Mouse (Mus musculus): ENCODE measurements around the gene Aqp6. TPM values are rescaled to one million over a fixed set of nuclear protein-coding genes. Genes with fewer than 3 reads are reported as not detected.
A peak's percentile ranks its signal among the peaks of the same experiment; 100 is the strongest.

The Aqp6 gene
- 0.56 and 0.84 TPM in 2 replicates for polyA plus RNA-seq (2012; rRNA removed)

- DNase-seq (ENCODE audit: extremely low spot score in 1 of 2, low spot score in 1 of 2) = no peak
Measured at GRCm38 (mm10) chr15:99600986-99601822, at the start of gene Aqp6. Aqp6 (plus strand) TSS chr15:99601400.

GRCm38 (mm10) chr15:99553767-99554166 lies 47.4 kb upstream of the Aqp6 start:
- no peak for DNase-seq (ENCODE audit: extremely low spot score in 1 of 2, low spot score in 1 of 2)

DNA sequence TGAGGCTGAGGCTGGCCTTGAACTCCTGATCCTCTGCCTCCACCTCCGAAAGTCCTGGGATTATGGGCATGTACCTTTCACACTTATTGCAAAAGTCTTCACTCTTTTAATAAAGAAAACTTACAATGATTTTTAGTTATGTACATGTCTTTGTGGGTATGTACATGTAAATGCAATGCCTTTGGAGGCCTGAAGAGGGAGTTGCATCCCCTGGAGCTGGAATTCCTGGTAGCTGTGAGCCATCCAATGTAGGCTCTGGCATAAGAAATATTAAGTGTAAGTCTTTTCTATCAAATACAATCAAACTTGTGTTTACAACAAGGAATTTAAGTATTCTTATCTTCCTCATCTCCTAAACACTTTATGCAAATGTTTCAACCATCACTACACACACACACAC lies 42.3 kb upstream of the Aqp6 start:
- DNase-seq (ENCODE audit: extremely low spot score in 1 of 2, low spot score in 1 of 2) = no peak

GRCm38 (mm10) chr15:99560246-99560645 lies 41.0 kb upstream of the Aqp6 start:
- no peak for DNase-seq (ENCODE audit: extremely low spot score in 1 of 2, low spot score in 1 of 2)

- no peak for DNase-seq (ENCODE audit: extremely low spot score in 1 of 2, low spot score in 1 of 2)
Measured at GRCm38 (mm10) chr15:99567371-99567770, 33.8 kb upstream of the Aqp6 start.

GRCm38 (mm10) chr15:99568682-99569081 lies 32.5 kb upstream of the Aqp6 start:
- no peak for DNase-seq (ENCODE audit: extremely low spot score in 1 of 2, low spot score in 1 of 2)

DNA sequence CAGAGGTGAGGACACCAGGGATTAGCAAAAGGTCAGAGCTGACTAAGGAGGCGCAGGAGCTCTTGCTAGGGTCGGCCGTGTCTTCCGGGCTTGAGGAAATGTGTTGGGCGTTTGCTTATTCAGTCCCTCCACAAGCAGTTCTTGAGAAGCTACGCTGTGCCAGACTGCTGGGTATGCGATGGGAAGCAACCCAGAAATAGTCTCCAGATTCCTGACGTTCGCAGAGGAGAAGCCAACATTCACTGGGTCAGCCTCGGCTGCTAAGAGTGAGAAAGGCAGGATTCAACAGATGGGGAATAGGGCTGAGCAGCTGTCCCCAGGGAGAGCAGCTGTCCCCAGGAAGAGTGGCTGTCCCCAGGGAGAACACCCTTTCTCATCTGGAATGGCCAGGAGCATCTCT lies 32.1 kb upstream of the Aqp6 start:
- peak in 1 of 2 experiments; percentile 56 for DNase-seq (ENCODE audit: extremely low spot score in 1 of 2, low spot score in 1 of 2)

- DNase-seq (ENCODE audit: extremely low spot score in 1 of 2, low spot score in 1 of 2) = no peak
Measured at GRCm38 (mm10) chr15:99578802-99579485, 22.3 kb upstream of the Aqp6 start, which contains the start of gene Aqp2. Aqp2 (plus strand) TSS chr15:99579055.

DNA sequence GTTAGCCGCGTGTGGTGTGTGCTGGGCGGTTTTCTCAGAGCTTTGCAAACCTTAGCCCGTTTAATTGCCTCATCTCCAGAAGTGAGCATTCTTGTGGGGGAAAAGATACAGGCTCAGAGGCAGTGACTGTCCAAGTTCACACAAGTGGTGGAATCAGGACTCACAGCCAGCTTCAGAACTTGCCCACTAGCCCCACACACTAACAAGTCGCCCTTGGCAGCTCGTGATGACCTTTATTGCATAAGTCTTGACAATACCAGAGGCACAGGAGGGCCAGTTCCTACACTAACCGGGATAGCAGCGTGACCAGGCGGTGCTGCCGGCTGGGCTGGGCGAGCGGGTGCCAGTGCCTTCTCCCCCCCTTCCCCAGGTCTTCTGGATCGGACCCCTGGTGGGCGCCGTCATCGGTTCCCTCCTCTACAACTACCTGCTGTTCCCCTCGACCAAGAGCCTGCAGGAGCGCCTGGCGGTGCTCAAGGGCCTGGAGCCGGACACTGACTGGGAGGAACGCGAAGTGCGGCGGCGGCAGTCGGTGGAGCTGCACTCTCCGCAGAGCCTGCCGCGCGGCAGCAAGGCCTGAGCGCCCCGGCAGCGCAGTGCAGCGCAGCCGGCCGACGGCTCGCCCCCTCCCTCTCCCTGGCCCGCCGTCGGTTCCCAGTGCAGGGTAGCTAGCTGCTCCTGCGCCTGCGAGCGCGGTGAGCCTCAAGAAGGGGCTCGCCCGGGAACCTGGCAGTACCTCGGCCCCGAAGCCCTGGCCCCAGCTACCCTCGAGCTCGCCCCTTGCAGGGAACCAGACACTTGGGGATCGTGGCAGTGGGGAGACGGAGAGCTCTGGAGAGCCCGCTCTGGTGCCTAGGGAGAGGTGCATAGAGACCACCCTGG lies 17.5 kb upstream of the Aqp6 start:
- DNase-seq (ENCODE audit: extremely low spot score in 1 of 2, low spot score in 1 of 2) = peak in 1 of 2 experiments; percentile 22

DNA sequence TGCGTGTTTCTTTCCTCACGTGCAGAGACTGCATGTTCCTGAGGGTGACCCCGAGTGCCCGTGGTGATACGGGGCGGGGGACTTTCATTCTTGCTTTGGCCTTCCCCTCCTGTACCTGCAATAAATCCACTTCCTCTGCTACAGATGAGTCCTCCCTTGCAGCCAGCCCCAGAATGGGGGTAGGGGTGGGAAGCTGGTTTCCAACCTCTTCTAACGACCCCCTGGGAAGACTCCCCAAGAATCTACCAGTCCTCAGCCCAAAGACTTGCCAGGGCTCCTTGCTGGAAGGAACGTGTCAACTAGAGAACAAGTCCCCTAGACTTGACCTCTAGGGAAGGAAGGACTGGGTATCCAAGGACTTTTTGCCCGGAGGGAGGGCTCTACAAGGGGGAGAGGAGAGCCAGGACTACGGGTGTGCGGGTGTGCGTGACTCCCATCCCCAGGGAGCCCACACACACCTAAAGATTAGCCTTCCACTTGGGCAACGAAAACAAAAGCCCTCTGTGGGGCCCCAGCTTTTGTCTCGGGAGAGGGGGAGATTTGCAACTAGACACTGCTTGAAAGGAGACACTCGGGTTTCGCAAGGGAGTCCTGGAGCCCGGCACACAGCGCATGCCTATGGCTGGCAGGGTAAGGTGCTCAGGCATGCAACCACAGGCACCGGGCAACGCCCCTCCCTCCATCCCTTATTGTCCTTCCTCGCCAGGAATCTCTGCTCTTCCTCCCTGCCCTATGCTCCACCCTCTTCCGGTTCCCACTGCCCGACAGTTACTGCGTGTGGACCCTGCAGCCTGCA lies 16.6 kb upstream of the Aqp6 start:
- DNase-seq (ENCODE audit: extremely low spot score in 1 of 2, low spot score in 1 of 2) = no peak

- no peak for DNase-seq (ENCODE audit: extremely low spot score in 1 of 2, low spot score in 1 of 2)
Measured at GRCm38 (mm10) chr15:99585741-99586140, 15.5 kb upstream of the Aqp6 start.

GRCm38 (mm10) chr15:99586525-99586924 lies 14.7 kb upstream of the Aqp6 start:
- DNase-seq (ENCODE audit: extremely low spot score in 1 of 2, low spot score in 1 of 2) = no peak

DNA sequence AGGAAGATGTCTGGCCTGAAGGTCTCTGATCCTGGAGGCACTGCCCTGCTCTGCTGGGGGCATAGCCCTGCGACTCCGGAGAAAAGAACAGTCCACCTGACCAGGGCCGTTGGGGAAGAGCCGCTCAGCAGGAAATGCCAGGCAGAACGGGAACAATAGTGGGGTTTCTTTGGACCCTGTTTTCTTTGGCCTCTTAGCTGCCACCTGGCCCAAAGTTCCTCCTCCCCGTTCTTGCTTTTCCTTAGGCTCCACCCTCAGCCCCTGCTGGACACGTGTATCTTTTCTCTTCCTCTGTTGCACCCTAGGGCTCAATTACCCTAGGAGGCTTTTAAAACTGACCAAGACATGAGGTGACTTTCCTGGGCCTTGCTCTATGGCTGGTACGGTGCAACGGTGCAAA lies 12.0 kb upstream of the Aqp6 start:
- no peak for DNase-seq (ENCODE audit: extremely low spot score in 1 of 2, low spot score in 1 of 2)

GRCm38 (mm10) chr15:99589704-99590103 lies 11.5 kb upstream of the Aqp6 start:
- no peak for DNase-seq (ENCODE audit: extremely low spot score in 1 of 2, low spot score in 1 of 2)

- DNase-seq (ENCODE audit: extremely low spot score in 1 of 2, low spot score in 1 of 2) = no peak
Measured at GRCm38 (mm10) chr15:99590429-99591084, 10.6 kb upstream of the Aqp6 start, which contains the start of gene Aqp5. Aqp5 (plus strand) TSS chr15:99590782.

- DNase-seq (ENCODE audit: extremely low spot score in 1 of 2, low spot score in 1 of 2) = no peak
Measured at GRCm38 (mm10) chr15:99592177-99592576, 9.0 kb upstream of the Aqp6 start.

GRCm38 (mm10) chr15:99592877-99593276 lies 8.3 kb upstream of the Aqp6 start:
- no peak for DNase-seq (ENCODE audit: extremely low spot score in 1 of 2, low spot score in 1 of 2)

DNA sequence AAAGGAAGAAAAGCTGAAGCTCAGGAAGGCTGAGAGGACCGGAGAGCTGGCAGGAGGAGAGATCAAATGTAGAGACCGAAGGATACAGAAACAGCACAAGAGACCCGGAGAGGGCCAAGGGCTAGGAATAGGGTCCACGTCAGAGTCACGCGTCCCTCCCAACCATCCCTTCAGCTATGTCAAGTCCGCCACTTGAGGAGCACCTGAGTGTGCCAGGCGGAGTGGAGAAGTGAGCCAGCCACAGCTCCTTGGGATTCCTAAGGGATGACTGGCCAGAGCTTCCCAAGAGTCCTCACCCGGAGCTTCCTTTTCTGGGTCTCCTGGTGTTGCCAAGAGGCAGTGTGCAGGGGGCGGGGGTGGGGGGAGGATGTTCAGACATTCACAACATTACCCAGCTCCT lies 6.2 kb upstream of the Aqp6 start:
- DNase-seq (ENCODE audit: extremely low spot score in 1 of 2, low spot score in 1 of 2) = no peak

GRCm38 (mm10) chr15:99596056-99596687 lies 5.0 kb upstream of the Aqp6 start:
- DNase-seq (ENCODE audit: extremely low spot score in 1 of 2, low spot score in 1 of 2) = peak; percentile 77 to 94
